Mouse (Mus musculus): Measurements from ENCODE around the gene Gnaz.

- no peak for TF ChIP-seq CTCF (IDR thresholded peaks at IDR 0.05; ENCODE audit: low read depth)
- no peak for TF ChIP-seq EP300 (IDR thresholded peaks at IDR 0.05; ENCODE audit: low read depth)
Observed at GRCm38 (mm10) chr10:75060843-75061235, 93.9 kb downstream of the Gnaz start.
